Mouse (Mus musculus) liver (tissue): ENCODE measurements around the gene Adm.
"Not testable (repeated sequence)": the region's sequence is repeated elsewhere in the genome, so short reads cannot be mapped to it uniquely, and the experiment has no call there.

Source experiments
- DNase-seq: peaks from one replicate; pipeline ENCODE4 v3.0.0-alpha.2; 2020; ENCODE audit warnings: mixed read lengths

Adm gene

DNA sequence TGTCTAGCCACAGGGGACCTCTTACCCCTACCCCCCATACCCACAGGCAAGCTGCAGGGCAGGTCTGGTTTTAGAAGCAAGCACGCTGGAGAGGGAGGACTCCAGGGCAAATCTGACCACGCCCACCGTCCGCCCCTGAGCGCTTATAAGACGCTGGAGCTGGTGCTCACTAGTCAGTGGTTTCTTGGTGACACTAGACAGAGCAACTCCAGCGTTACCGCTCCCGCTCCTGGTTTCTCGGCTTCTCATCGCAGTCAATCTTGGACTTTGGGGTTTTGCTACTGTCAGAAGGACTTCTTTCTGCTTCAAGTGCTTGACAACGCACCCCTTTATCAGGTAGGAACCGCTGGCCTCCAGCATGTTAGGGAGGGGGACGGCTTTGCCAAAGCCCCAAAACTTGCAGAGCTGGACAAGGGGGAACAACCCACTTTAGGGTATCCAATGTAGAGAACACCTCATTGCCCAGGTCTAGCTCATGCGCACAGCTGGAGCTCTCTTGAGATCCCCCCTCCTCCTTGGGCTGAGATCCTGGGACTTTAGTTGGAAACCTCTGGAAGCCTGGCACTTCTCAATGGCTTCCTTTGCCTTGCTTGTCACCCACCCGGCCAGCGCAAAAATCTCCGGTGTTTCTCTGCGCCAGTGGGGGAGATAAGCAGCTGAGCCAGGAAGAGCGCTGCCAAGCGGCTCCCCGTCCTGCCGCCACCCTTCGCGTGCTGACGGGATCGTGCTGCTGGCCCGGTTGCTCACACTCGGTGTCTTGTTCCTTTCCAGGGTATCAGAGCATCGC is at the start of gene Adm:
Gene Adm, plus strand, starts transcription at position 176 of the 787 bp plus-strand sequence.
- peak; percentile 69 for DNase-seq

DNA sequence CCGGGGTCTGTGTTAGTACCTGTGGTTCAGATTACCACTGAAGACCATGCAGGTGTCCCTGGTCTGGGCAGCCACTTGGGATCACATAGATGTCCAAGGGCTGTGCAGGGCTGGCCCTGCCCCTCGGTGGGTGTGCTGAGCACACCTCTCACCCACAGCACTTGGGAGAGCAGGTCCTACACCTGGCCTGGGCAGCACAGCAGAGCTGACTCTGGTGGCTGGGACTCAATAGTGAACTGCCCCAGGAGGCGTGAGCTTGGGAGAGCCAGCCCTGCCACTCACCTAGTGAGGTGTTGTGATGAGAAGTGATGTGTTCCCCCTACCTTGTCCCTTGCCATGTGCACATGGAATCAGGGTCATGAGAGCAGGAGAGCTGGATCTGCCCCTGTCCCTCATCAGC is 43.8 kb upstream of the Adm start:
- DNase-seq, result no peak

DNA sequence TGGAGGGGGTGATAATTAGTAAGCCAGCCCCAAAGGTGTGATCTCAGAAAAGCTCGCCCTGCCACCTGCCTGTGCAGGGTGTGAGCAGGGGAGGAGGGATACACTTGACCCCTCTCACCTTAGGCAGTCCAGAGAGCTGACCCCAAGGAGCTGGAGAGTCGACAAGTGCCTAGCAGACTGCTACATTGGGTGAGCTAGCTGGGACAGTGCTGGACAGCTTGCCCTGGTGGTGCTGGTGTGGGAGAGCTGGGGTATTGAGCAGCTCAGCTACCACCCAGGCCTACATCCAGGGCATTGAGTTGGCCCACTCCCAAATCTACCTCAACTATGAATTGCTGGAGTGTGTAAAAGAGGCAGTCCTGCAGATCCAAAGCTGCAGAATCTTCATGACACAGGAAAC is 43.3 kb upstream of the Adm start:
- DNase-seq, result no peak

- DNase-seq, result no peak
Observed at GRCm38 (mm10) chr7:110585250-110585649, 42.2 kb upstream of the Adm start.

DNA sequence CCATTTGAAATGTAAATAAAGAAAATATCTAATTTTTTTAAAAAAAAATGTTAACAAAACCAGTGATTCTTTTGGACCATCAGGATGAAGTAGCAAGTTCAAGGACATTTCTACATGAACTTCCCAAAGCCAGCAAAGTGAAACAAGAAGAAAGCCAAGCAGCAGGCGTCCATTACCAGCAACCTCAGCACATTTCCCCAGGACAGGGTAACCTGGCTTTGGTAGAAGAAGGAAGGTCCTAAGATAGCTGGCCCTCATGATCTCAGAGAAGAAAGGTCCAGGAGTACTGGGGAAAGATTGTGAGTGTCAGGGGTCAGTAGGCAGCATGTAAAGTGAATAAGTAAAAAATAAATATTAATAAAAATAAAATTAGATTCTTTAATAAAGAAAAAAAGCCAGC is 39.7 kb upstream of the Adm start:
- no peak for DNase-seq

DNA sequence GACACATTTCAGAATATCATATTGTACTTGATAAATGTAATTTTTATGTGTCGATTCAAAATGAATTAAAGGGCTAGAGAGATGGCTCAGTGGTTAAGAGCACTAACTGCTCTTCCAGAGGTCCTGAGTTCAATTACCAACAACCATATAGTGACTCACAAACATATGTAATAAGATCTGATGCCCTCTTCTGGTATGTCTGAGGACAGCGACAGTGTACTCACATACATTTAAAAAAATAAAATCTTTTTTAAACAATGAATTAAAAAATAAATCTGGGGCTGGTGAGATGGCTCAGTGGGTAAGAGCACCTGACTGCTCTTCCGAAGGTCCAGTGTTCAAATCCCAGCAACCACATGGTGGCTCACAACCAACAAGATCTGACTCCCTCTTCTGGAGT is 33.5 kb upstream of the Adm start:
- not testable (repeated sequence) for DNase-seq

- no peak for DNase-seq
Observed at GRCm38 (mm10) chr7:110597141-110597540, 30.3 kb upstream of the Adm start.

- no peak for DNase-seq
Observed at GRCm38 (mm10) chr7:110605476-110605875, 22.0 kb upstream of the Adm start.

GRCm38 (mm10) chr7:110606906-110607305 is 20.6 kb upstream of the Adm start:
- DNase-seq, result no peak

GRCm38 (mm10) chr7:110613381-110614132 is 13.9 kb upstream of the Adm start:
- no peak for DNase-seq

DNA sequence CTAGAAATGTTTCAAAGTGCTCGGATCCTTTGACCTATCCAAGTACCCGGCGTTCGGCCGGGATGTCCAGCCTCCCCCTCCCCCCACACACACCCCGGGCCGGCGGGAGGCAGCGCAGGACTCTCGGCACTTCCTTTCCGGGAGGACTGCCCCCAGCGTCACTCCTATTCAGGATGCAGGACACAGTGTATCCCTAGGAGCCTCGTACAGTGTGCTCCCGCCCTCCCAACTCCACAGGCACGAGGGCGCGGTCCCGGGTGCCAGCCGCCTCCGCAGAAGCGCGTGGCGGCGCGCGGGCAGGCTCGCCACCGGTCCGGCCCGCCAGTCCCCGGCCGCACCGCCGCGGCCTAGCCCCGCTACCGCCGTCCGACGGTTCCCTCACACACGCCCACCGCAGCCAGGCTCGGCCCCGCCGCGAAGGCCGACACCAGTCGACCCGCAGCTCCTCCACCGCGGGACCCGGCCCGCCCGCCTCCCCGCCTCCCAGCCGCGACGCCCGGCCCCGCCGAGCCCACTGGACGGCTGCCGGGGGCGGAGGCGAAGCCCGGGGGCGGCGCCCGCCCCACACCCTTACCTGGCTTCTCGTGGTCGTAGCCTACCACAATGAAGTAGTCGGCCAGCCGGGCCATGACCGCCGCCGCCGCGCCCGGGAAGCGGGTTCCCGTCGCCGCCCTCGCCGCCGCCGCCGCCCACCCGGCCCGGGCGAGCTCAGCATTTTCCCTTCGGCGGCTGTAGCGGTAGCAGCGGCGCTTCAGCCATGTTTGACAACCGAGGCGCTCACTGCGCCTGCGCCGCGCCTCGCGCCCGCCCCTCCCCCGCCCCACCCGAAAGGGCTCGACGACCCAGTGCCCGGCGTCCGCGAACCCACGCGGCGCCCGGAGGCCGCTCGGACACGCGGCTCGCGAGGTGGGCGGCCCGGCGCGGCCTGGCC is 13.1 kb upstream of the Adm start, which contains the start of gene Sbf2:
Gene Sbf2, minus strand, starts transcription at position 790 of the 931 bp plus-strand sequence.
- peak; percentile 78 for DNase-seq

DNA sequence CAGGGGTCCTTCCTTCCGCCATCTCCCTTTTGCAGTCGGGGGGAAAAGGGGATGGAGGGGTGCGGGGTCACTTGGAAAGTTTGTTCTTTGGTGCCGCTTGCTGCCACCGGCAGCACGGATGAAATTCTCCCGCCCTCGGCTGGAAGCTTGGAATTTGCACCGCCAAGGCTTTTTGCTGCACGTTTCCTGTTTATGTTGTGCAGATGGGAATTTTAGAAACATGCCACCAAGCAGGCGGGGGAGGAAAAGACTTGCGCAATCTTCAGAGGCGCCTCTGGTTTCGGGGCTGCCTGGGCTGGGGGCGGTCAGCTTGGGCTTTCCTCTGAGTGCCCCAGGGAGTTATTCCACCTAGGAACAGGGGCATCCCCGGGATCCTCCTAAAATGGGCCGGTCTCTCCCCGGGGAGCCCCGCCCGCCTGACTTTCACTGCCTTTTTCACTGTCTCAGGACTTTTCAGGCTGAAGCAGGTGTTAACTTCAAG is 12.3 kb upstream of the Adm start:
- peak; percentile 45 for DNase-seq

DNA sequence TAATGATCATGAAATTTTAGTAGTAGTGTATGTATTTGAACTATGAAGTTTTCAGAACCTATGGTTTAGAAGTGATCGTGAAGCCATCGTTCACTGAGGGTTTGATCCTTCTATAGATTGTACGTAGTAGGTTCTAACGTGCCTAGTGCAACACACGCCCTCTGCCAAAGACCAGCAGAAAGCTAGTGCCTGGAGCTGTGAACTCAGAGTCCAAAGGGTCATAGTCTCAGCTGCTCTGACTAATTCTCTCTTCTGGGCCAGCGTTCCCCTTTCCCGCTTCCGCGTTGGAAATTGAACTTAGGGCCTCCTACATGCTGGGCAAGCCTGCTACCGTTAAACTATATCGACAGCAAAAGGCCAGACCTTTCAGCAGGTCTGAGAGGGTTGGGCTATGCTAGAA is 11.7 kb upstream of the Adm start:
- DNase-seq, result peak; percentile 34

DNA sequence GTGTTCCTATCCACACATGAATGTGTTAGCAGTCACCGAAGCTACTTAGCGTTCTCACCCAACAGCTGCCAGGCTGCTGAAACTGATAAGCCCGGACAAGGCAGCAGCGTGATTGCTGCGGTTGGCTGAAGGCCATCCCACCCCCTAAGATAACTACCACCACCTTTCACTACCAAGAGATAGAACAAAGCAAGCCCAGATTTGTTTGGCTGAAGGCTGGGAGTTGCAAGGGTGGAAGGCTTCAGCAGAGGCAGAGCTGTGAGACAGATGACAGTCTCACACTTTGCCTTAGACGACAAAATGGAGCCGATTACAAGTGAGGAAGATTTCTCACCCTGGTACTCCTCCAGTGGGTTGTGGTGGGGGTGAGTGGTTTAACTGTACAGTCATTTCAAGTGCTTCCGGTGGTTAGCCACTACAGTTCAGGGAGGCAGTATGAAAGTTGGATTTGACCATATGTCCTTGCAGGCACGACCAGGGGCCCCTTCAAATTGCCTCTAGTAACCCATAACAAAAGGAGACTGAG is 8.3 kb upstream of the Adm start:
- DNase-seq, result no peak

DNA sequence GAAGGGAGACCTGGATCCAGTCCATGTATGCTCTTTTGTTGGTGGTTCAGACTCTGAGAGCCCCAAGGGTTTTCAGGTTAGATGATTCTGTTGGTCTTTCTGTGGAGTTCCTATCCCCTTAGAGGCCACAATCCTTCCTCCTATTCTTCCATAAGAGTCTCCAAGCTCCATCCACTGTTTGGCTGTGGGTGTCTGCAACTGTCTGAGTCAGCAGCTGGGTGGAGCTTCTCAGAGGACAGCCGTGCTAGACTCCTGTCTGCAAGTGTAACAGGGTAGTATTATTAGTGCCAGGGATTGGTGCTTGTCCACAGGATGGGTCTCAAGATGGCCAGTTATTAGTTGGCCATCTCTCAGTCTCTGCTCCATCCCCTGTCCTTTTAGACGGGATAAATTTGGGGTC is 3.4 kb upstream of the Adm start:
- DNase-seq, result no peak

DNA sequence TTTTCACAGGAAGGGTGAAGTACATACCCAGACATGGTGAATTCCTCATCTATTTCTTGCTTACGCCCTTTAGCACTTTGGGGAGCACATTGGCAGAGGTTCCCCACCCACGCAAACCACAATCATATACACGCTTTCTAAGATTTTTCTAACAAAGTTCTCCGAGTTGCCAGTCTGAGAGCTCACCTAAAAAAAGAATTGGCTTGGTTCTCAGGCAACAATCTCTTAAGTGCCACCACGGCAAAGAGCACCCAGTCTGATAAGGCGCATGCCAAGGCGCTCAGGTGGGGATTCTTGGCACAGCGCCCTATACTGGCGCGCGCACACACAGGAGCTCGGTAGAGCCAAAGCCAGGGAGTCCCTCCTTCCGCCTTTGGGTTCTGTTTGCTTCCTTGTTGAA is 2.5 kb upstream of the Adm start:
- no peak for DNase-seq

DNA sequence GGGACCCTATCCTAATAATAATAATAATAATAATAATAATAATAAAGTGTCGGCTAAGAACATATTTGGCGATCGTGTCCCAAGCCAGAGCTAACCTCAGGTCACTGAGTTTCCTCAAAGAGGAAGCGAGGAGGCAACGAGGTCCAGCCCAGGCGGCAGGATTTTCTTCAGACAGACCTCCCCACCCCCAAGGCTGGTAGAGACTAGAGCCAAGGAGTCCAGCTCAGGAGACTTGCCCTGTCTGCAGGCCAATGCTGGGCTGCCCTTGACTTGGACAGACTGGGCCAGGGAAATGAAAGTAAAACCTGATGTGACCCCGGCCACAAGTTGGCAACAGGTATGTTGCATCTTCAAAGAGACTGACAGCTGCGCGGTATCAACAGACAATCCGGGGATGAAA is 2.0 kb upstream of the Adm start:
- DNase-seq, result no peak

DNA sequence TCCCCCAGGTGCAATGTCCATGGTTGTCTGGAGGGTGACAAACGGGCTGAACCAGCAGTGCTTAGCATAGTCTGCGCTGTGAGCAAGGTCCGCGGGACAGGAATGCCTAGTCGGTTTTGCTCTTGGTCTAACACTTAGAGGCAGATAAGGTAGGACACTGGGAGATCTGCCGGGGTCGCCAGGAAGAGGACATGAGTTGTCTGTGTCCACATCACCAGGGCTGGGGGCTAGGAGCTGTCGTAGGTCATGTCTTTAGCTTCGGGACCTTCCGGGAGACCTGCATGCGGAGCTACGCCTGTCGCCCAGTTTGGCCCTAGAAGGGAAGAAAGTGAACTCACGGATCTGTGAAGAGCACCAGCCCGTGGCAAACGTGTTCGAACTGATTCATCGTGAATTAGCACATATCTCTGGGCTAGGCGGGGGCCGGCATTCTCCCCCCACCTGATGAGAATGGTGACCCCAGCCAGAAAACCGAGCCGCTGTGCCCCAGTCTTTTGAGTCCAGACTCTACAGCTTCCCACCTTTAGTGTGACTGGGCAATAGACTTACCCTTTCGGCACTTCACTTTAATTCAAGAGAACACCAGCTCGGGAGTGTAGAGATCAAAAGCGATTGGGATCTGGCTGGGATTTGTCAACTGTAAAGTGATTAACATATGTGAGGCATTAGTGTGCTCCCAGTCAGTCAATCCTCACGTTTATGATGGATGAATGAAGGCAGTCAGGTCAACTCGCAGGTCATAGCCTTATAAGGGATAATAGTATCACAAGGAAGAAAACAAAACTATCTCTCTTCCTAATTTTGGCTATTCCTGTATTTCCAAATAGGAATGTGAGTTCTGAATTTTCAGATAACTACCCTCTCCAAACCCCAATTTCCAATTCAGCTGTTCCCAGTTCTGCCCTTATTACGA is 1.0 kb upstream of the Adm start:
- DNase-seq, result no peak

DNA sequence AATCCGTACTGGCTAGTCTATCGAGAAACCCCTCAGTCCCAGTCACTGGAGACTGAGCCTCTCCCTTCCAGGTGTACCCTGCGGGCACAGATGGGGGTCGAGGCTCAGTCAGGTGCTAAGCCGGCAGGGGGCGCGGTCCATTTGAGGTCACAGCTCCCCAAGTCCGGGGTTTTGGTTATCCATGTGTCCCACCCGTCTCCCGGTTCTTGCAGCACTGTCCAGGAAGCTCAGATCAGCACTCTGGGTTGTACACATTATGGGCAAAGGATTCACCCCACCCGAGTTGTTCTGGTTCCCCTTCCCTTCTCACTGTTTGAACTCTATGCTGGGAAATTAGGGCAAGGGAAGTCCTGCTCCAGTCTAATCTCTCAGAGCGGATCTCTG is 370 bp upstream of the Adm start:
- no peak for DNase-seq

- no peak for DNase-seq
Observed at GRCm38 (mm10) chr7:110628273-110628600, 776 bp downstream of the Adm start.

DNA sequence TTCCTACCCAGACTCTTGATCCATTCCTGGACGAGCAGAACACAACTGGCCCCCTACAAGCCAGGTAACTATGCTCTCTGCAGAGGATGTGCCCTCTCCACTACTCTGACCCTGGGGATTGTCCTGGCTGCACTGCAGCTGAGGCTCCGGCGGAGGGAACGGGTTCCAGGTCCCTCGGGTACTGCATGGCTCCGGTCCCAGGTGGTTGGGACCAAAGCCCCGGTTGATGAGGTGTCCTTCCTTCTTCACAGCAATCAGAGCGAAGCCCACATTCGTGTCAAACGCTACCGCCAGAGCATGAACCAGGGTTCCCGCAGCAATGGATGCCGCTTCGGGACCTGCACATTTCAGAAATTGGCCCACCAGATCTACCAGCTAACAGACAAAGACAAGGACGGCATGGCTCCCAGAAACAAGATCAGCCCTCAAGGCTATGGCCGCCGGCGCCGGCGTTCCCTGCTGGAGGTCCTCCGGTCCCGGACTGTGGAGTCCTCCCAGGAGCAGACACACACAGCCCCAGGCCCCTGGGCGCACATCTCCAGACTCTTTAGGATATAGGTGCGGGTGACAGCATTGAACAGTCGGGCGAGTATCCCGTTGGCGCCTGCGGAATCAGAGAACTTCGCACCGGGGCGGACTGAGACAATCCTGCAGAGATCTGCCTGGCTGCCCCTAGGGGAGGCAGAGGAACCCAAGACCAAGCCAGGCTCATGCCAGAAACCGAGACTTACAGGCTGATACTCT is 1.3 kb downstream of the Adm start:
- DNase-seq, result no peak
